Mouse (Mus musculus) adrenal gland, adult 8-10 months (tissue): ENCODE measurements around the gene Psmd2. TPM values are rescaled to one million over a fixed set of nuclear protein-coding genes. Genes with fewer than 3 reads are reported as not detected.
"Not testable (repeated sequence)": the region's sequence is repeated elsewhere in the genome, so short reads cannot be mapped to it uniquely, and the experiment has no call there.

Experiments used
- DNase-seq: peaks from one replicate; pipeline ENCODE4 v3.0.0; 2022
- total RNA-seq, 4 experiments: library from RNA; stranded (reverse); gene quantifications; 2 replicates each; pipeline ENCODE4 v1.2.4; 2022

Gene Psmd2
- total RNA-seq, 4 experiments from 2014 or later = 261 to 301 (median 279) TPM

- no peak for DNase-seq
Observed at GRCm38 (mm10) chr16:20657661-20658060, 6.2 kb downstream of the Psmd2 start.

DNA sequence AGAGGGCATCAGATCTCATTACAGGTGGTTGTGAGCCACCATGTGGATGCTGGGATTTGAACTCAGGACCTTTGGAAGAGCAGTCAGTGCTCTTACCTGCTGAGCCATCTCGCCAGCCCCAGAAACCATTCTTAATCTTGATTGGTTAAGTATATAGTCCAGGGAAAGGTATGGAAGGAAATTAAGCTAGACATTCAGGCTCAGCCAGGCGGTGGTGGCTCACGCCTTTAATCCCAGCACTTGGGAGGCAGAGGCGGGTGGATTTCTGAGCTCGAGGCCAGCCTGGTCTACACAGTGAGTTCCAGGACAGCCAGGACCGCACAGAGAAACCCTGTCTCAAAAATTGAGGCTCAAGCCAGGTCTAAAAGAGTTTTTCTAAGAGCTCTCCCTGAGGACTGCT is 16.6 kb downstream of the Psmd2 start, which contains the start of gene Eif4g1:
Gene Eif4g1, plus strand, starts transcription at position 301 of the 400 bp plus-strand sequence.
- not testable (repeated sequence) for DNase-seq

DNA sequence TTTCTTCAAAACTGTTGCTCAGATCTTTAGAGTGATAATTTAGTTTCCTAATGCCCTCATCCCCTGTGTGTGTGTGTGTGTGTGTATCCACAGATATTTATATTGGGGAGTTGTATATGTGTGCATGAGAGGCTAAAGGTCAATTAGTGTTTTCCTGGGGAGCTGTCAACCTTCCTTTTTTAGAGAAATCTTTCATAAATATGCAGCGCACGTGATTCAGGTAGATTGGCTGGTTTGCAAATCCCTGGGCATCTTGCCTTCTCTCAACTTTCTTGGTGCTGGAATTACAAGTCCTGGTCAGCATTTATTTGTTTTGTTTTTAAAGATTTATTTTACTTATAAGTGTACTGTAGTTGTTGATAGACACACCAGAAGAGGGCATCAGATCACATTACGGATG is 18.8 kb downstream of the Psmd2 start:
- DNase-seq = no peak

DNA sequence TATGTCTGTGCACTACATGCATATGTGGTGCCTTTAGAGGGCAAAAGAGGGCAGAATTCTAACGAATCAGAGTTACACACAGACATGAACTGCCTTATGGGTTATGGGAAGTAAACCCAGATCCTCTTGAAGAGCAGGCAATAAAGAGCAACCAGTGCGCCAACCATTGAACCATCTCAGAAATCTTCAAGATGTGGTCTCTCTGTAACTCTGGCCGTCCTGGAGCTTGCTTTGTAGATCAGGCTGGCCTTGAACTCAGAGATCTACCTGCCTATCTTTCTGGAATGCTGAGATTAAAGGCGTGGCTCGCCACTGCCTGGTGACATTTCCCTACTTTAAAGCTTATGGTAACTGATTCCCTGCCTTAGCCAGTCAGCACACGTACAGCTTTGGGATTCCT is 20.4 kb downstream of the Psmd2 start:
- DNase-seq = no peak

GRCm38 (mm10) chr16:20672500-20672902 is 21.0 kb downstream of the Psmd2 start:
- DNase-seq = peak; percentile 96

- DNase-seq = no peak
Observed at GRCm38 (mm10) chr16:20672965-20673705, 21.7 kb downstream of the Psmd2 start.

DNA sequence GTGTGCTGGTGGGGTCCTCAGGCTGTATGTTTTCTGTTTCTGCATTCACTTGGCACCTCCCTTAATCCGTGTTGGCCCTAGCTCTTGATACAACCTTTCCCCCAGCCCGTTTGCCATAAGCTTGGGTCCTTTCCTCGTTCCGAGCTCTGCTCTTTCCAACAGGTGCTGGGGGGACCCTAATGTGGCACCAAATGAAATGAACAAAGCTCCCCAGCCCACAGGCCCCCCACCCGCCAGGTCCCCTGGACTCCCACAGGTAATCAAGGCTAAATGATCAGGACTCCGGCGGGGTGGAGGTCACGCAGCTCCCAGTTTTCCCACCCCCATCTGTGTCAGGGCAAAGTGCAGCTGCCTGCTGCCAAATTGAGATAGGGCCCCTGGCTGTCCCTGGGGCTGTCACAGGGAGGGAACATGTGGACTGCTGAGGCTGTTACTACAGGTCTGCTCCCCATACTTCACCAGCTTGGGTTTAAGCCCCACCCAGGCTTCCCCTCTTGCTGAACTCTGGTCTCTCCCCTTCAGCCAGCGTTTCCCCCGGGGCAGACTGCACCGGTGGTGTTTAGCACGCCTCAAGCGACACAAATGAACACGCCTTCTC is 22.4 kb downstream of the Psmd2 start:
- DNase-seq = peak; percentile 70

- DNase-seq = no peak
Observed at GRCm38 (mm10) chr16:20675213-20675612, 23.8 kb downstream of the Psmd2 start.

DNA sequence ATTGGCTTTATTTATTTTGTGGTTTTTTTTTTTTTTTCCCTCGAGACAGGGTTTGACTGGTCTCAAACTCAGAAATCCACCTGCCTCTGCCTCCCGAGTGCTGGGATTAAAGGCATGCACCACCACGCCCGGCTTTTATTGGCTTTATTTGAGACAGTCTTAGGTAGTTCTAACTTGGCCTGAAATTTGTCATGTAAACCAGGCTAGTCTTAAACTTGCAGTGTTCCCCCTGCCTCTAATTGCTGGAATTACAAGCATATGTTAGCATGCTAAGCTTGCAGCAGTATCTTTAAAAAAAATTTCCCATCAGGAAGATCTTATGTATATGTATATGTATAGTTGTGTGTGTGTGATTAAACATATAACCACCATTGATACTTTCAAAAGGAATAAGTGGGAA is 25.2 kb downstream of the Psmd2 start:
- DNase-seq = no peak

DNA sequence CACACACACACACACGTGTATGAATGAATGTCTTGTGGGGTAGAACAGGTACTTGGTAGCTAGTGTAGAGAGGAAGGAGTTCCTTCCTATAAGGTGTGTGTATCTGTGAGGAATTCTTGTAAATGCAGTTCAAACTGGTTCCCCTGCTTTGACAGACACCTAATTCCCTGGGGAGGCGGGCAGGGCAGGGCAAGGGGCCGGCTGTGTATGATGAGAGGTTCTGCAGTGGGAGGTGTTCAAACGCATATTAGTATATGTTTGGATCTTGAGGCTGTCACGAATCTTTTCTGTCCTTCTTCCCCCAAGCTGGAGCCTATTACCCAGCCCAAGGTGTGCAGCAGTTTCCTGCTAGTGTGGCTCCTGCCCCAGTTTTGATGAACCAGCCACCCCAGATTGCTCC is 25.9 kb downstream of the Psmd2 start:
- DNase-seq = no peak

- DNase-seq = peak; percentile 92
Observed at GRCm38 (mm10) chr16:20677974-20678675, 26.7 kb downstream of the Psmd2 start.

DNA sequence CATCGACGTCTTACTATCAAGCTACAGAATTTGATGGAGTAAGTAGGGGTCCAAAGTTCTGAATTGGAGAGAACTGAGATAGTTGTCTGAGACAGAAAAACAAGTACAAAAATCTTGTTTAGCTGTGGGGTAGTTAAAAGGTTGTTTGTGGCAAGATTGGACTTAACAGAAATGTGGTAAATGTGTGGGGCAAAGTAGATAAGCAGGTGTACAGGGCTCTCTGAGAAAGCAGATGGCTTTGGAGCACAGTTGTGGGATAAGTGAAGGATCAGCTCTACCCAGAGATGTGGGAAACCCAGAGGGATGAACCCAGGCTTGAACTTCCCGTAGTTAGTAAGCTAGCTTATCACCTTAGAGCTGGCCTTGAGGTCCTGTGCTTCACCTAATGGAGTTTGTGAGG is 39.3 kb downstream of the Psmd2 start:
- no peak for DNase-seq

- DNase-seq = no peak
Observed at GRCm38 (mm10) chr16:20691617-20692016, 40.2 kb downstream of the Psmd2 start.

- DNase-seq = no peak
Observed at GRCm38 (mm10) chr16:20692241-20692965, 41.0 kb downstream of the Psmd2 start.

- peak; percentile 91 for DNase-seq
Observed at GRCm38 (mm10) chr16:20693111-20693701, 41.8 kb downstream of the Psmd2 start, which contains the start of gene Fam131a. TSS of gene Fam131a (plus strand) at chr16:20693241.

DNA sequence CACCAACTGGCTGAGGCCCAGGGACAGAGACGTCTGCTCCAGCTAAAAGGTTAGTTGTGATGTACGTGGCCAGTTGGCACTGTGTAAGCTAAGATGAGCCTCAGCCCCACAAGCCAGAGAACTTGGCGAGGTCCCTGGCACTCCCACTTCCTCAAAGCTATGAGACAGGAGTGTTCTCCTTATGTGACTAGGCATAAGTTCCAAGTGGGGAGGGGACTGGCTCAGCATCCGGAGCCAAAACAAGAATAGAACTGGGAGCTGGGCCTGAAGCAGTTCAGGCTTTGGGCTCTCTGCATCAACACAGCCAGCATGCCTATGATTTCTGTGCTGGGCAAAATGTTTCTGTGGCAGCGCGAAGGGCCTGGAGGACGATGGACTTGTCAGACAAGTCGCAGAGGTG is 43.3 kb downstream of the Psmd2 start:
- DNase-seq = no peak

DNA sequence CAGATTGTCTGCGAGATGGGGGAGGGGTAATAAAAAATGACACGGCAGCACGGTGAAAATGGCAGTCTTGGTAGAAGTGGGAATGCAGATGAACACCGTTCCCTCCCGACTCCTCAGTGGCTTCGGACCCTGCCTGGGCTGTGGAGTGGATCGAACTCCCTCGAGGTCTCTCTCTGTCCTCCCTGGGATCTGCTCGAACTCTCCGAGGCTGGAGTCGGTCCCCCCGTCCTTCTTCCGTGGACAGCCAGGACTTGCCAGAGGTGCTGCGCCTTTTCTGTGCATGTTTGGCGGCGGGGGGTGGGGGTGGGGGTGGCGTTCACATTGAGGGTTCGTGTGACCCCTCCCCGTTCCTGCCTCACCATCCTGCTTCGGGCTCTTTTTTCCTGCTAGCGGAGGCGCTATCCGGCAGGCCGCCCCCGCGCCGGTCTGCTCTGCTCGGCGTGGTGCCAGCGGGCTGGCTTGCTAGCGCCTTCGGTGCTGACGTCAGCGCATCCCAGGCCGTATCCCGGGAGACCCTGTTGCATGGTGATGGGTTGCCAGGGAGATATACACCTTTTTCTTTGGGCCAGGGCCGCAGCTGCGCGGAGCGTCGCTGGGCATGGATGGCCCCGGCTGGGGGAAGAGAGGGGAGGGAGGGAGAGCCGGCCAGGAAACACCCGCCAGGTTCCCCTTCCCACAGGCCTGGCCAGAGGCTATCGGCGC is 44.3 kb downstream of the Psmd2 start:
- peak; percentile 84 for DNase-seq

DNA sequence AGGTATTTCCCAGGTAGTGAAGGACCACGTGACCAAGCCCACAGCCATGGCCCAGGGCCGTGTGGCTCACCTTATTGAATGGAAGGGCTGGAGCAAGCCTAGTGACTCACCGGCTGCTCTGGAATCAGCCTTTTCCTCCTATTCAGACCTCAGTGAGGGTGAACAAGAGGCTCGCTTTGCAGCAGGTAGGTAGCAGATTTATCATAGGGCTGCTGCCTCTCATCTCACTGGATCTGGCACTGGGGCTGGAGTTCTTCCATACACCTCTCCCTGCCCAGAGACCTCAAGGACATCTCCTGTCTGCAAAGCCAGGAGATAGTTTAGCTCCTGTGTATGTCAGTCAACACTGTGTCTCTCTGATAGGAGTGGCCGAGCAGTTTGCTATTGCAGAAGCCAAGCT is 47.8 kb downstream of the Psmd2 start:
- no peak for DNase-seq

- no peak for DNase-seq
Observed at GRCm38 (mm10) chr16:20700036-20700435, 48.6 kb downstream of the Psmd2 start.

GRCm38 (mm10) chr16:20701316-20701715 is 49.9 kb downstream of the Psmd2 start:
- no peak for DNase-seq

DNA sequence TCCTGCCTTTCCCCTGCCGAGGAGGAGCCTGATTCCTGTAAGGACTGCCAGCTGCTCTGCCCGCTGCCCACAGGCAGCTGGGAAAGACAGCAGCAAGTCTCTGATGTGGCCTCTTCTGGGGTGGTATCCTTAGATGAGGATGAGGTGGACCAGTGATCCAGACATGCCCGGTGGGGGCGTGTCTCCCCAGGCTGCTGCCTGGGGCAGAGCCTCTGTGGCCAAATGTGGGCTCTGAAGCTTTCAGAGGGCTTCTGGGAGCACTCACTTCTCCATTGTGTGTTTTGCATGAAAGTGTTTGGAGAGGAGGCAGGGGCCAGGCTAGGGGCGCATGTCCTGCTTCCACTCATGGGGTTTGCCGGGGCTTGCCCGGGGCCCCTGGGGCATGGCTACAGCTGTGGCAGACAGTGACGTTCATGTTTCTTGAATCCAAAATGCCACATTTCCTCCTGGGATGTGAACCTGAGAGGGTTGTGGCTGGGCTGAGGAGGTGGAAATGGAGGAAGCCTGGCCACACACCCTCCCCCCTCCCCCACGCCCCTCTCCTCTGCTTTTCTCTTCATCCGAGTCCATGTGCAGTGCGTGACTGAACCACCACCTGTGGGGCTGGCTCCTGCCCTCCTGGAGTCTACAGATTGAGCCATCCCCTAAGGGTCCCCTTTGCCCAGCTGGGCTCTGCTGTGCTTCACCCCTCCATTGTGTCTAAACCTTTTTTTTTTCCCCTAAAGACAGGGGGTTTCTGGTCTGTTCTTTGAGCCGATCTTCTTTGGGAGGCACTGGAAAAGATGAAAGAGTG is 50.5 kb downstream of the Psmd2 start:
- no peak for DNase-seq
